Mouse (Mus musculus): ENCODE results near the gene Ckb. TPM values are rescaled to one million over a fixed set of nuclear protein-coding genes. Genes with fewer than 3 reads are reported as not detected.

Ckb gene
- polyA plus RNA-seq, 1 experiment from 2014 or later = 135 TPM

- no peak overlapping the region for H3K4me3 ChIP-seq
- H3K36me3 ChIP-seq = no peaks in the 10 kb centered on the region
- no peak overlapping the region for H3K9ac ChIP-seq
- 63% methylated on average over 9 of the region's 9 CpGs for WGBS
- peaks cover 9% of the 10 kb centered on the region for H3K4me1 ChIP-seq
- no peaks in the 10 kb centered on the region for H3K27me3 ChIP-seq
- no peak overlapping the region for H3K4me2 ChIP-seq (replicated peaks)
- no peak for ATAC-seq (ENCODE audit: low FRiP score, low read depth)
- no peaks in the 10 kb centered on the region for H3K9me3 ChIP-seq
- H3K27ac ChIP-seq = no peak overlapping the region
Observed at GRCm38 (mm10) chr12:111700920-111701458, 28.9 kb upstream of the Ckb start.

- H3K4me2 ChIP-seq (replicated peaks) = no peak overlapping the region
- H3K27ac ChIP-seq = no peak overlapping the region
- no peaks in the 10 kb centered on the region for H3K27me3 ChIP-seq
- H3K9me3 ChIP-seq = no peaks in the 10 kb centered on the region
- 79% methylated on average over 4 of the region's 4 CpGs for WGBS
- H3K4me1 ChIP-seq = peaks cover 7% of the 10 kb centered on the region
- H3K4me3 ChIP-seq = no peak overlapping the region
- no peak for ATAC-seq (ENCODE audit: low FRiP score, low read depth)
- H3K9ac ChIP-seq = no peak overlapping the region
- no peaks in the 10 kb centered on the region for H3K36me3 ChIP-seq
Observed at GRCm38 (mm10) chr12:111699542-111699941, 27.4 kb upstream of the Ckb start.

GRCm38 (mm10) chr12:111698346-111698913, 26.3 kb upstream of the Ckb start:
- Histone ChIP-seq H3K27me3 (no peaks in the 10 kb centered on the region), H3K36me3 (no peaks in the 10 kb centered on the region), H3K27ac (no peak overlapping the region), H3K4me2 (replicated peaks) (no peak overlapping the region), H3K4me1 (peaks cover 18% of the 10 kb centered on the region), H3K9me3 (no peaks in the 10 kb centered on the region), H3K4me3 (no peak overlapping the region), H3K9ac (peak overlapping the region; percentile 21; the same call in 1 of the 2 replicates)
- 80% methylated on average over 6 of the region's 6 CpGs for WGBS
- ATAC-seq (ENCODE audit: low FRiP score, low read depth) = no peak

DNA sequence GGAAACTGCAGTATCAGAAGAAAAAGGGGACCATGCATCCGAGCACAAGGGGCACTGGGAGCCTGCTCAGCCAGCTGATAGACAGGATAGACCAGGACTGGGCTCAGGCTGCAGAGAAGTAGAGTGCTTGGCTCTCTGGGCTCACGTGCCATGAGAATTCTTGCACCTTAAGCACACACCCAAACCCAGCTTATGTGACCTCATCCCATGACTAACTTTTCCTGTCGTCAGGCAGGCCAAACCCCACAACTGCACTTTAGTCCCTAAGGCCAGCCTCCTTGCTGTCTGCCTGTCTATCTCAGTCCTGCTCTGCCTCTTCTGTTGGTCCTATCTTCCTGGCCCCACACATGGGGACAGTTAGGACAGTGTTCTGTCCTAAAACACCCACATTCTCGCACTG, 25.6 kb upstream of the Ckb start:
- Histone ChIP-seq H3K4me2 (replicated peaks) (no peak overlapping the region), H3K27ac (no peak overlapping the region), H3K4me3 (no peak overlapping the region), H3K27me3 (no peaks in the 10 kb centered on the region), H3K36me3 (no peaks in the 10 kb centered on the region), H3K4me1 (peaks cover 25% of the 10 kb centered on the region), H3K9ac (peak overlapping the region; percentile 21; the same call in 1 of the 2 replicates), H3K9me3 (no peaks in the 10 kb centered on the region)
- no peak for ATAC-seq (ENCODE audit: low FRiP score, low read depth)
- 59% methylated on average over 4 of the region's 4 CpGs for whole genome bisulfite sequencing

GRCm38 (mm10) chr12:111696239-111696638, 24.1 kb upstream of the Ckb start:
- Histone ChIP-seq H3K9ac (no peak overlapping the region), H3K27ac (no peak overlapping the region), H3K4me3 (no peak overlapping the region), H3K4me1 (peaks cover 33% of the 10 kb centered on the region), H3K4me2 (replicated peaks) (no peak overlapping the region), H3K27me3 (no peaks in the 10 kb centered on the region), H3K9me3 (no peaks in the 10 kb centered on the region), H3K36me3 (no peaks in the 10 kb centered on the region)
- 28% methylated on average over 6 of the region's 6 CpGs for WGBS
- no peak; the same call in 1 of the 2 replicates for ATAC-seq (ENCODE audit: low FRiP score, low read depth)

DNA sequence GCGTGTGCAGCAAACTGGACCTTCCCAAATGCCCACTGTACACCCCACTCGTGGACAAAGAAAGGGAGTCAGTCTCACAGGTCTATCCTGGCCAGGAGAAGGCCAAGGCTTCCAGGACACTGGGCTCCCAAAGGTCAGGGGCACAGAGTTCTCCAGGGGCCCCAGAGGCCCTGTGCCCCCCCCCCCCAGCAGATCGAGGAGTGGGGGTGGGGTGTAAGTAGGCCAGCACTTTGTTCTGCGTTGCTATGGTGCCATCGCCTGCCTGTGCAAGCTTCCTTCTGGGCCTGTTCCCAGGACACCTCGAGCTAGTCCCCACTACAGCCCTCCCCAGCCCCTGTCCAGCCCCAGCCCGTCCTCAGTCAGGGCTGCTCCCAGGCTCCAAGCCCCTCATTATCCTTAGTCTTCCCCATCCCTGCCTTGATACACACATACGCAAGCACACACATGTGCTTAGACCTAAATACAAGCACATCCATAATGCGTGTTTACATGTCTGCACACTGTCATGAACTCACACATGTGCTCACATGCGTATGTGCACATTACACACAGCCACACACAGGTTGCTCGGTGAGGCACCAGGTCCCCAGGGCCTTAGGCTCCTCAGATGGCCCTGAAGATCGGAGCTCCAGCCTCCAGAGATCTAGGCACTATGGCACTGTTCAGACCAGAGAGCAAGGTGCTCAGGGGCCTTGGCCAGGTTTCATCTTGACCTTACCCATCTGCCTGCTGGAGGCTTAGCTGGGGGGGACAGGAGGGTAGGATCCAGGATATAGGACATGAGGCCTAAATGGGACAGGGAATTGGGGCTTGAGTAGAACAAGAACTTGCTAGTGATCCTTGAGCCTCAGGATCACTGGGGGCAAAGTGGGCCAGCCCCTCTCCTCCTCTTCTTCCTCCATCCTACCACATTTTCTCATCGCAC, 23.0 kb upstream of the Ckb start:
- no peaks in the 10 kb centered on the region for H3K36me3 ChIP-seq
- ATAC-seq (ENCODE audit: low FRiP score, low read depth) = no peak
- H3K4me1 ChIP-seq = peaks cover 37% of the 10 kb centered on the region
- H3K27ac ChIP-seq = no peak overlapping the region
- H3K4me2 ChIP-seq (replicated peaks) = no peak overlapping the region
- no peak overlapping the region for H3K4me3 ChIP-seq
- no peaks in the 10 kb centered on the region for H3K27me3 ChIP-seq
- 65% methylated on average over 10 of the region's 13 CpGs for WGBS
- H3K9me3 ChIP-seq = no peaks in the 10 kb centered on the region
- no peak overlapping the region for H3K9ac ChIP-seq

GRCm38 (mm10) chr12:111694271-111694781, 22.2 kb upstream of the Ckb start:
- peaks cover 37% of the 10 kb centered on the region for H3K4me1 ChIP-seq
- H3K9ac ChIP-seq = peak overlapping the region; percentile 46; the same call in 1 of the 2 replicates
- 28% methylated on average over 12 of the region's 12 CpGs for WGBS

DNA sequence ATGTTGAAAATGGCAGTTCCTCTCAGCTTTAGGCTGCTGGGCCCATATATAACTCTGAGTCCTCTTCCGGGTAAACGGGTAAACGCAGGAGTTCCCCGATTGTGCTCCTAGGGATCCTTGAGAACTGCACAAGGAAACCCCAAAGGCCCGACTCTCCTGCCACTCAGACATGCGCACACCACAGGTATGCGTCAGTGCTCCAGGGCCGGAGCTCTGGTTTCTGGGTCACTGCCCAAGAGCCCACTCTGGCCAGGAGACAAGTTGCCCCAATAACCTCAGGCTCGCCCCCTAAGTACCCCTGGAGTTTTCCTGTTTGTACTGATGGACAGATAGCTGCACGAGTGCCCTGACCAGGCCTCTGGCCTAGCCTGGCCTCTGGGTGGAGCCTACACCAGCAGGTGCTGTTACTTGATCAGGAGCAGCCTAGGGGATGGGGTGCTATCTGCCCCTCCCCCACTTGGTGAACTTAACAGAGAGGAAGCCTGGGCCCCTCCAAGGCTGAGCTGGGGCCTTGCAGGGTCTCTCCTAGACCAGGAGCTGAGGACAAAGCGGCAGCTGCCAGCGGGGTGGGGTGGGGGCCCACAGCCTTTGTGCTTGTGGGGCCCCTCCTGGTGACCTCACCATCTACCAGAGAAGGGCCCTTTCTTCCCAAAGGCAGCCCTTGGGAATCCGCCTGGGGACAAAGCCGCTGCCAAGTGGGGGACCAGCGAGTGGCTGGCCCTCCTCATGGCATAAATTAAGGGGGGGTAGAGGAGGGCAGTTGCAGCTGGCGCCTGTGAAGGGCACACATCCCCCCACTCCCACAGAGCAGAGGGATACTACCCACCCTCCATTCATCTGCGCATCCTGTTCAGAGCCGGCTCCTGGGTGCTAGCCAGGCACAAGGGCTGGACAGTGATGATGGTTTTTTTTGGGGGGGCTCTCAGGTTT, 21.5 kb upstream of the Ckb start:
- Histone ChIP-seq H3K36me3 (no peaks in the 10 kb centered on the region), H3K9me3 (no peaks in the 10 kb centered on the region), H3K4me2 (replicated peaks) (peak overlapping the region; percentile 23), H3K4me1 (peaks cover 37% of the 10 kb centered on the region), H3K9ac (peak overlapping the region; percentile 46), H3K27ac (peak overlapping the region; percentile 28; the same call in 1 of the 2 replicates), H3K4me3 (no peak overlapping the region), H3K27me3 (no peaks in the 10 kb centered on the region)
- 46% methylated on average over 18 of the region's 18 CpGs for WGBS
- ATAC-seq (ENCODE audit: low FRiP score, low read depth) = peak; percentile 54

More at GRCm38 (mm10) chr12:111694271-111694781, 22.2 kb upstream of the Ckb start:
- Histone ChIP-seq H3K27ac (peak overlapping the region; percentile 28; the same call in 1 of the 2 replicates), H3K36me3 (no peaks in the 10 kb centered on the region), H3K4me3 (no peak overlapping the region), H3K4me2 (replicated peaks) (peak overlapping the region; percentile 23), H3K27me3 (no peaks in the 10 kb centered on the region), H3K9me3 (no peaks in the 10 kb centered on the region)
- ATAC-seq (ENCODE audit: low FRiP score, low read depth) = no peak; the same call in 1 of the 2 replicates

DNA sequence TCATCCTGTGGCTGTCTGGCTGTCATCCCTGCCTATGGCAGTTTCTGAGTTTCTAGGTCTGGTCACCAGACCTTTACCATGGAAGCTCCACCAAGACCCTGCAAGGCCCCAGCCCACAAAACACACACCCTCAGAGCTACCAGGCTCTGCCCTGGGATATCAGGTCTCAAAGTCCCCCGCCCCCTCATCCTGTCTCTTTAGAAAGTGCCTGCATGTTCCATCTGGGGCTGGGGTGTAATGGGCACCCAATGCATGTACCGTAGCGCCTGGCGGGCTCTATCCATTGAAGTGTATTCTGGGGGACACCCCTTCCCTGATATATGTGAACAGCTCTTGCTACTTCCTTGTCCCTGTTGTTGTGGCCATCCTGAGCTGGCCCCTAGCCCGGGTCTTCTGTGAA, 20.8 kb upstream of the Ckb start:
- Histone ChIP-seq H3K9ac (no peak overlapping the region), H3K4me1 (peaks cover 39% of the 10 kb centered on the region), H3K36me3 (no peaks in the 10 kb centered on the region), H3K4me3 (no peak overlapping the region), H3K27me3 (no peaks in the 10 kb centered on the region), H3K9me3 (no peaks in the 10 kb centered on the region), H3K4me2 (replicated peaks) (no peak overlapping the region), H3K27ac (peak overlapping the region; percentile 28; the same call in 1 of the 2 replicates)
- WGBS = 82% methylated on average over 5 of the region's 5 CpGs
- no peak for ATAC-seq (ENCODE audit: low FRiP score, low read depth)

DNA sequence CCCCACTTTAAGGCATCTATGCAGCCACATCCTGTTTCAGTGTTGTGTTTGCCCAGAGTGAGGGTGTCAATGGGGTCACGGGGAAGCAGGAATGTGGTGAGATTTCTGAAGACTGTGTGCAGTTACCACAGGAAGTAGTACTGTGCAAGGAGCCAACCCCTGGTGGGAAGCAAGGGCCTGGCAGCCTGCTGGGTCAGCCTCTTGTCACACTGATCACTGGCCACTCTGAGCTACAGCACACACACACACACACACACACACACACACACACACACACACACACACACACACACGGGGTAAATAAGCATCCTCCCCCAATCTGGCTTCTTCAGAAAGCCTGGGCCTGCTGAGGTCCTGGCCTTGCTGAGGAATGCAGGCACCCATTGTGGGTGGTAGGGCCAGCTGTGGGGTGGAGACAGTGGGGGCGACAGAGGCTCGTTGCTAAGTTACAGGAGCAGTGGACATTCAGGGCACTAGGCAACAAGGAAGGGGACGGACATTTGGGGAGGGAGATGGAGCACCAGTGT, 19.3 kb upstream of the Ckb start:
- no peaks in the 10 kb centered on the region for H3K36me3 ChIP-seq
- H3K9ac ChIP-seq = no peak overlapping the region
- H3K4me1 ChIP-seq = peaks cover 50% of the 10 kb centered on the region
- 36% methylated on average over 5 of the region's 5 CpGs for WGBS
- H3K4me3 ChIP-seq = no peak overlapping the region
- no peak overlapping the region for H3K27ac ChIP-seq
- H3K9me3 ChIP-seq = no peaks in the 10 kb centered on the region
- no peaks in the 10 kb centered on the region for H3K27me3 ChIP-seq
- H3K4me2 ChIP-seq (replicated peaks) = no peak overlapping the region
- no peak for ATAC-seq (ENCODE audit: low FRiP score, low read depth)

- Histone ChIP-seq H3K9me3 (no peaks in the 10 kb centered on the region), H3K4me1 (peaks cover 42% of the 10 kb centered on the region), H3K9ac (no peak overlapping the region), H3K4me3 (no peak overlapping the region), H3K4me2 (replicated peaks) (no peak overlapping the region), H3K36me3 (no peaks in the 10 kb centered on the region), H3K27ac (no peak overlapping the region), H3K27me3 (no peaks in the 10 kb centered on the region)
- 85% methylated on average over 11 of the region's 11 CpGs for WGBS
- ATAC-seq (ENCODE audit: low FRiP score, low read depth) = no peak
Observed at GRCm38 (mm10) chr12:111689426-111689825, 17.3 kb upstream of the Ckb start.

Measured in limb, embryonic 13.5 days (tissue).